Mouse (Mus musculus): Measurements from ENCODE around the gene Pitx3. TPM values are rescaled to one million over a fixed set of nuclear protein-coding genes. Genes with fewer than 3 reads are reported as not detected.

Gene Pitx3
- polyA plus RNA-seq (2014; fragmentation: Illumina TruSeq; extraction: RNeasy Lipid Tissue Mini Kit (QIAGEN cat#74804); ENCODE audit: low read depth, low replicate concordance) = not detected

DNA sequence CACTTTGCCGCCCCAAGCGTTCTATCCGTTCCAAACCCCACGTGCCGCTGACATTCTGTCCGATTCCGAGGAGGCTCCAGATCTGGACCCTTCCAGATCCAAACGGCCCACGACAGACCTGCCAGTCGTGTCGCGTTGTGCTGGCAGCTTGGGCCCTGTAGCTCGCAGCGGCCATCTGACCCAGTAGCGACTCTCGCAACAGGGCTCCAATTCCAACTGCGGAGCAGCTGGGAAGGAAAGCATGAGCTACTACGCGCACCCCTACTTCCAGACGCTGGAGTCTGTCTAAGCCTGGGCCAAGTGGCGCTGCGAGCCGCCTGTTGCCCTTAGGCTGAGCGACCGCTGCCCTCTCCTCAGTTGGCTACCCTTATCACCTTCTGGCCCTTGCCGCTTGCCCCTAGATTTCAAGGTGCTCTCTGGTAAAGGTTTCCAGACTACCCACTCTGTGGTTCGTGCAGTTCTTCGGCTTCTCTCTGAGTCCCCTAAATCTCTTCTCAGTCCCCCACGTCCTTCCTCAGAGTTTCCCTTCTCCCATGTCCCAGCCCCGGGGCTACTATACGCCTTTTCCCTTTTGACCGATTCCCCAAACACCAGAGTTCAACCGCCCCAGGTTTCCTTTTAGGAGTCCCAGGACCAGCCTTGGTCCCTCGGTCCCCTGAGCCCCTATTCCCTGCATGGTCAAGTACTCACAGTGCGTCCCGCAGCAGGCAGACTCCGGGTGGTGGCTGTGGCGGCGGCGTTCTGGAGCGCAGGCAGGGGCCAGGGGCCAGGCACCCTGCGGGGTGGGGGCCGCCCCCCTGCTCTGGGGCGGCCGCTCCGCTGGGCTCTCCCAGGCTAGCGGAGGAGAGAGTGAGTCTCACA lies at the start of gene Pitx3:
TSS of gene Pitx3 (minus strand) at position 816 of the 861 bp plus-strand sequence.

GRCm38 (mm10) chr19:46152127-46152803 lies 4.1 kb upstream of the Pitx3 start, which contains the start of gene Gbf1:
TSS of gene Gbf1 (plus strand) at chr19:46152509.

DNA sequence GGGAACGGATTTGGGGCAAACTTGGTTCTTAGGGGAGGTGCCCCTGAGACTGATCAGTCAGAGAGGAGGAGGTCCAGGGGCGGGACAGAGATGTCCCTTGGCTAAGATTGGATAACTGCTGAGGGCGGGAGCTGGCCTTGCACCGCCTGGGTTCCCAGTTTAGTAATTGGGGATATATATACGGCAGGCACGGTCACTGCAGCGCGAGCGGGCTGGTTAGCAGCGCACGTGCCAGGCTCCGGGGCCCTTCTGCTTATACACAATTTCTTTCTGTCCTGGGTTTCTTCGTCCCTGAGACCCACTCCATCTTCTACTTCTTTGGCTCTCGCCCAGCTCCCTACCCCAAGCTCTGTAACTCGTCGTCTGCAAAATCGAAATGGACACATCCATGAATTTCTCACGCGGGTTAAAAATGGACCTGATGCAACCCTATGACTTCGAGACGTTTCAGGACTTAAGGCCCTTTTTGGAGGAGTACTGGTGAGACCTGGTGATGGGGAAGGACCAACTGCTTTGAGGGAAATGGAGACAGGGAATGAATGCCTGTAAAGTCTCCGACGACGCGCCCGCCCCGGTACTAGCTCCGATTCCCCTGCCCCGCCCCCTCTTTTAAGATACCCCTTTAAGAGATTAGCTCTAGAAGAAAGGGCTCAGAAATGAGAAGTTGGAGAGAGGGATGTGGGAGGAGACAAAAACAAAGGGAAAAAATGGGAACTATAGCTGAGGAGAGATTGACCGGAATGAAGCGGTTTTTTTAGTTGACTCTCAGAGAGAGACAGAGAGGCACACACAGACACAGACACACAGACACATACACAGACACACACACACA lies 16.2 kb downstream of the Pitx3 start, which contains the start of gene Elovl3:
TSS of gene Elovl3 (plus strand) at position 204 of the 832 bp plus-strand sequence.

Other genes starting within 250 kb of the Pitx3 start
- 7.2 TPM for gene Armh3, start 149.8 kb downstream of the Pitx3 start, polyA plus RNA-seq (2014; fragmentation: Illumina TruSeq; extraction: RNeasy Lipid Tissue Mini Kit (QIAGEN cat#74804); ENCODE audit: low read depth, low replicate concordance)
- not detected for gene Hps6, start 144.8 kb downstream of the Pitx3 start, polyA plus RNA-seq (2014; fragmentation: Illumina TruSeq; extraction: RNeasy Lipid Tissue Mini Kit (QIAGEN cat#74804); ENCODE audit: low read depth, low replicate concordance)
- gene Pprc1, start 103.4 kb downstream of the Pitx3 start, polyA plus RNA-seq (2014; fragmentation: Illumina TruSeq; extraction: RNeasy Lipid Tissue Mini Kit (QIAGEN cat#74804); ENCODE audit: low read depth, low replicate concordance) = 5.0 TPM
- gene Ldb1, start 103.1 kb downstream of the Pitx3 start, polyA plus RNA-seq (2014; fragmentation: Illumina TruSeq; extraction: RNeasy Lipid Tissue Mini Kit (QIAGEN cat#74804); ENCODE audit: low read depth, low replicate concordance) = 7.0 TPM
- gene Nolc1, start 72.5 kb downstream of the Pitx3 start, polyA plus RNA-seq (2014; fragmentation: Illumina TruSeq; extraction: RNeasy Lipid Tissue Mini Kit (QIAGEN cat#74804); ENCODE audit: low read depth, low replicate concordance) = 5.4 TPM
- 19.7 TPM for gene Elovl3, start 16.4 kb downstream of the Pitx3 start, polyA plus RNA-seq (2014; fragmentation: Illumina TruSeq; extraction: RNeasy Lipid Tissue Mini Kit (QIAGEN cat#74804); ENCODE audit: low read depth, low replicate concordance)
- gene Gbf1, start 4.2 kb upstream of the Pitx3 start, polyA plus RNA-seq (2014; fragmentation: Illumina TruSeq; extraction: RNeasy Lipid Tissue Mini Kit (QIAGEN cat#74804); ENCODE audit: low read depth, low replicate concordance) = 7.9 TPM
- gene Nfkb2, start 156.0 kb upstream of the Pitx3 start, polyA plus RNA-seq (2014; fragmentation: Illumina TruSeq; extraction: RNeasy Lipid Tissue Mini Kit (QIAGEN cat#74804); ENCODE audit: low read depth, low replicate concordance) = 0.24 TPM
- not detected for gene Psd, start 178.8 kb upstream of the Pitx3 start, polyA plus RNA-seq (2014; fragmentation: Illumina TruSeq; extraction: RNeasy Lipid Tissue Mini Kit (QIAGEN cat#74804); ENCODE audit: low read depth, low replicate concordance)
- gene Fbxl15, start 179.9 kb upstream of the Pitx3 start, polyA plus RNA-seq (2014; fragmentation: Illumina TruSeq; extraction: RNeasy Lipid Tissue Mini Kit (QIAGEN cat#74804); ENCODE audit: low read depth, low replicate concordance) = not detected
- 2.4 TPM for gene Cuedc2, start 190.4 kb upstream of the Pitx3 start, polyA plus RNA-seq (2014; fragmentation: Illumina TruSeq; extraction: RNeasy Lipid Tissue Mini Kit (QIAGEN cat#74804); ENCODE audit: low read depth, low replicate concordance)
- gene Mfsd13a, start 192.8 kb upstream of the Pitx3 start, polyA plus RNA-seq (2014; fragmentation: Illumina TruSeq; extraction: RNeasy Lipid Tissue Mini Kit (QIAGEN cat#74804); ENCODE audit: low read depth, low replicate concordance) = 0.42 TPM
- not detected for gene 2310034G01Rik, start 202.0 kb upstream of the Pitx3 start, polyA plus RNA-seq (2014; fragmentation: Illumina TruSeq; extraction: RNeasy Lipid Tissue Mini Kit (QIAGEN cat#74804); ENCODE audit: low read depth, low replicate concordance)
- 17.6 TPM for gene Actr1a, start 247.4 kb upstream of the Pitx3 start, polyA plus RNA-seq (2014; fragmentation: Illumina TruSeq; extraction: RNeasy Lipid Tissue Mini Kit (QIAGEN cat#74804); ENCODE audit: low read depth, low replicate concordance)
- gene Sufu, start 248.6 kb upstream of the Pitx3 start, polyA plus RNA-seq (2014; fragmentation: Illumina TruSeq; extraction: RNeasy Lipid Tissue Mini Kit (QIAGEN cat#74804); ENCODE audit: low read depth, low replicate concordance) = 0.93 TPM